Mouse (Mus musculus) megakaryocyte, adult 5-6 weeks (primary cell): ENCODE measurements at regions not wholly inside any gene's neighbourhood (a gene's known extent, or its start where the extent isn't known, plus 50 kb on each side); places are given as distances from the start of the nearest gene placed in this dataset.

Experiments used
- ATAC-seq: 2 replicates; pipeline ENCODE4 v1.8.0; 2016; ENCODE audit warnings: mild to moderate bottlenecking, inconsistent platforms; ENCODE audit not compliant: poor library complexity, severe bottlenecking

DNA sequence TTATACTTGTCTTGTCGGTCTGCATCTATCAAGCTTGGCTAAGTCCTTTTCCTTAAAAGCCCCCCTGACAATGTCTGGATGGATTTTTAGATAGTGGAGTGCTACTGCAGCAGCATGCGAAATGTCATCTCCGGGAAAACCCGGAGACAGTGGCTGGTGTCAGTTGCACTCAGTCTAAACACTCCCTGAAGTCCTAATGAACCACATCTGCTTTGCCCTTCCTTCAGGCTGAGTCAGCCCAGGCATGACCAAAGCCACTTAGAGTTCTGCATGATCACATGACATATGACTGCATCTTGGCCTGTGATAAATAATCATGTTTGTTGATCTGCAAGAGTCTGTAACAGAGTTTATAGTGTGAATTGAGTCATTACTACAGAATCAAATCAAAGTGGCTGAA lies 255.7 kb upstream of the Sall1 start:
- no peak for ATAC-seq

DNA sequence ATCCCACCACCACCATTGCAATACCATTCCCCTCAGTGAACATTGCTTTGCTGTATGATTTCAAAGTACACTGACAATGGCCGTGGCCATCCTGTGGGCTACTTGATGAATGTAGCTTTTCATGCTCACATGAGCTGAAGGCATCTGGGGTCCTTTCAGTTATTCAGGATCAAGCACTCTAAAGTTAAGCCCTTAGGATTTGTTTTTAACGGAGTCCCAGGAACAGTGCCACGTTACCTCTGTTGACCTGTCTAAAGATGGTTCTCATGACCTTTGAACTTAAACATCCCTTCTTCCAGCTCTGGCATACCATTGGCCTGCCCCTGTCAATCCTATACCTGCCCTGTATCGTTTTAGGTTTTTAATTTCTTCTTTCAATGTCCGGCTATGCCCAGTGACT lies 251.7 kb upstream of the Sall1 start:
- ATAC-seq = no peak

DNA sequence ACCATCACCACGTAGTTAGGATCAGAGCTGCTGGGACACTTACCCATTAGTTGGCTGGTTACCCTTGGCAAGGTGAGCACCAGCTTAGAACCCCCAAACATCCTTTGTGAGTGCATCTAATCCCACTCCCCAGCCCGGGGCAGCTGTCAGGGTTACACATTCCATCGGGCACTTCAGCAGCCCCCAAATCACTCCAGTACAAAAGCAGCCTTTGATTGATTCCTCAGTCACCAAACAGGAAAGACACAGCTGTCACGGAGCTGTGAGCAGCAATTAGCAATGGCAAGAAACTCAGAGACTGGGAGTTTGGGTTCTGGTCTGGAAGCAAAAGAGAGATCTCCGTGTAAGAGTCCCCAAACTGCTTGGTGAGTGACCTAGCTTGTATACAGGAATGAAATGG lies 245.1 kb upstream of the Sall1 start:
- no peak for ATAC-seq

DNA sequence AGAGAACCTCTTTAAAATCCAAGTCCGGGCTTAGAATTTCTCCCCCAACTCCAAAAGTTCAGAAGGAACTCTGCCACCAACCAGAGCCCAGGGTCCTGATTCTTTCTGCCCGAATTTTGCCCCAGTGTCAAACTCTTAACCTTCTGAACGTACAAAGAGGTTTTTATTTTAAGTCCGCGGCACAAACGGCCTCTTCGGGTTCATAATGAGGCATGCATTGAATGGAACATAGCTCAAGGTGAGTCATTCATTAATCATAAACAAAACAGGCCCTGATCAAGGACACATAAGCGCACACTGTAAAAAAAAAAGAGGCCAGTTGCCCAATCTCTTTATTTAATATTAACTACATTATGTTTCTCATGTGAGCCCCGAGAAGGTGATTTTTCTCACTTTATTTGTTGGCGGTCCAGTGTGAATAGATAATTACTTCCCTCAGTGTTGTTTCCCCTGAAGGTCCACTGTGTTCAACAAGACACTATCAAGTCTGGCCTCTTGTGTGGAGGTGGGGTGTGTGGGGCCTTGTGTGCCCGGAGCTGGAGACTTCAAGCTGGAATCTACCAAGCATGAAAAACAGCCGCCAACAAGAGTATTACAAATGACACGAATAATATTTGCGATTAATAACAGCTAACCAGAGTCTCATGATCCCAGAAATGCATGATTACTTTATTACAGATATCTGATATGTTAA lies 241.1 kb upstream of the Sall1 start:
- no peak for ATAC-seq

DNA sequence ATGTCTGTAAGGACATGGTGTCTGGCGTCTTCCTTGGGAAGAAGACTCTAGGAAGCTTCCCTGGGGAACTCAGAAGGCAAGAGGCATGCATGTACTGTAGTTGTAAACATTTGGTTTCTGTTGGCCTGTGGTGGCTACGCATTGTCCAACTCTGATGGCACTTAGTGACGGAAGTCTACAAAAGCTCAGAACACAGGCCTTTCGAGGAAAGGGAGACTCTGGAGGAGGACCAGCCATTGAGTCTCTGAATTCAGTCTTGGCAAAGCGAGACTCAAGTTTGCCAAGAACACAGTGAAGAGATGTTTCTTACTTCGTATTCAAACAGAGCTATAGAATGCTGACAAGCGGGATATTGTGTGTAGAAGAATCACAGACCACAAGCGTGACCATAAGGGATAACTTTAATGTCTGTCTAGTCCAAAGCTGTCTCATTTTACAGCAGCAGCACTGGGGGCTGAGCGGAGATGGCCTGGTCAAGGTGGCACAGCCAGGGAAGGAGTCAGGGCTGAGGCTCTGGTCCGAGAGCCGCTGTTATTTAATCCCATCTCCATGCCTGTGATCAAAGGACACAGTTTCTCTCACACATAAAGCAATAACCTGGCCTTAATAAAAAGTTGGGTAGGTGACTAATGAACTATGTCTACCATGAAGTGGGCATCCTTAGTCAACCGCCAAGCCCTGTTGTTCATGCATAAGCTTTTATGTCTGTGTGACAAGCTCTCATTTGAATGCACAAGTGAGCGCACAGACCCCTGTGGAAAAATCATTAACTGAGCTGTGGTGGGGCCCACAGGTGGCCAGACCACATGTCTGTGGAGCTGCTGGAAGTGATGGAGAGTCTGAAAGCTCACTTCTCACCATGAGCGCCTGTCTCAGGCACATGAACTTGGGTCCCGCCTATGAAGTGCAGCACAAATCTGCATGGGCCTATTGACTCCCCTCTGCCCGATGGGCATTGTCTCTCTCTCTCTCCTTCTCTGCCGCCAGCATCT lies 239.4 kb upstream of the Sall1 start:
- ATAC-seq = no peak

DNA sequence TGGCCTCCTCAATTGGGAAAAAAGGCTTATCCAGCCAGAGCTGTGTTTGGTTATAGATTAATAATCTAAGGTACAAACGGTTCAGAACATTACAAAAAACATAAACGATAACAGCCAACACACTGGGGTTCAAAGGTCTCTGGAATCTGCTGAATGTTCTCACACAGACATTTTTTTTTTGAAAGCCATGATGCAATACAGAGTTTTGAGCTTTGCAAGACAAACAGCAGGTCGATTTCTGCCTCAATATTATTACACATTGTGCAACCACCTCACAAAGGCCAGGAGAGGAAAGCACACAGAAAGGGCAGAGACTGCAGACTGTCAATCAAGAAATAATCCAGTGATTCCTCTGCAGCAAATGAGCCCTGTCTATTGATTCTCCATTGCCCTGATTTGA lies 235.9 kb upstream of the Sall1 start:
- ATAC-seq = no peak

DNA sequence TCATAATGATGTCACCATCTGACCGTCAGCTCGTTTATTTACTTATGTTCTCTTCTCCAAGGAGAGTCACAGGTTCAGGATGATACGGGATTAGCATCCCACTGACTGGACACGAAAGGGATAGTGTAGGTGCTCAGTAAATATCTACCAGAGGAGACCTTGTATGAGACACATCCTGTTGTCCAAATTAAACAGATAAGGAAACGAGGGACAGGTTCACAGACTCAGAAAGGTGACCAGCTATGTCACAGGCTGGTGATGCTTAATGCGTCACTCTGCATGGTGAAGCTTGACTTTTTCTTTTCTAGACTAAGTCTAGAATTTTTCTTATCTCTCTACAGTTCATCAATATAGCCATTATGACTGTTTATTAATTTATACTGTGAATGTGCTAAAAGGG lies 235.2 kb upstream of the Sall1 start:
- no peak for ATAC-seq

DNA sequence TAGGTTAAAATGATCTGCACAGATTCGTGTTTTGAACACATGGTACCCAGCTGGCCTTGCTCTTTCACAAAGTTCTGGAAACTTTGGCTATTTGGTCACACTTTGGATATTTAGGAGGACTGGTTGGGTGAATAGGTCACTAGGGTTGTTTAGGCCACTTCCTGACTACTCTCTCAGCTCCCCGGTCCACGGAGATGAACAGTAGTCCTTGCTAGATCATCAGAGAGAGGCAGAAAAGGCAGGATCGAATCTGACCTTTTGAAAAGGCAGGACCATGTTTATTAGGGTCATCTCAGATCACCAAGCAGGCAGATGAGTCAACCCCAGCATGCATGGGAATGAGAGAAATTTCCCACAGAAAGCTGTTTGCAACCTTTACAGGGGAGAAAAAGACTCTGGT lies 229.3 kb upstream of the Sall1 start:
- no peak for ATAC-seq

DNA sequence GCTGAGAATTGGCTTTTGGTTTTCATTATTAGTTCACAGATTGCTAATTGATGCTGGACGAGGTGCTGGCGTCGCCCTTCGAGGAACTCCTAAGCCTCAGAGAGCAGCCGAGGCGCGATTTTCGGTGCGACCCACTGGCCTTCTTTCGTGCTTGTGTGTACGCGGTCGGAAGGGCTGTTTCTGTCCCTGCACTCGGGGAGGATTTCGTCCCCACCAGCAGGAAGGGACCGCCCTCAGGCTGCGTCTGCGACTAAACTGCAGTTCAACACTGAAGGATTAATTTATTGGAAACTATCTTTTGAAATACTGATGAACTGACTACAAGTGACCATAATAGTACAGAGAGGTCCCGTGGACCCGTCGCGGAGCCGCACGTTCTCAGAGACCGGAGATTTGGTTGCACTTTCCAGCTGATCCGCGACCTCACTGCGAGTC lies 228.4 kb upstream of the Sall1 start:
- ATAC-seq = no peak

DNA sequence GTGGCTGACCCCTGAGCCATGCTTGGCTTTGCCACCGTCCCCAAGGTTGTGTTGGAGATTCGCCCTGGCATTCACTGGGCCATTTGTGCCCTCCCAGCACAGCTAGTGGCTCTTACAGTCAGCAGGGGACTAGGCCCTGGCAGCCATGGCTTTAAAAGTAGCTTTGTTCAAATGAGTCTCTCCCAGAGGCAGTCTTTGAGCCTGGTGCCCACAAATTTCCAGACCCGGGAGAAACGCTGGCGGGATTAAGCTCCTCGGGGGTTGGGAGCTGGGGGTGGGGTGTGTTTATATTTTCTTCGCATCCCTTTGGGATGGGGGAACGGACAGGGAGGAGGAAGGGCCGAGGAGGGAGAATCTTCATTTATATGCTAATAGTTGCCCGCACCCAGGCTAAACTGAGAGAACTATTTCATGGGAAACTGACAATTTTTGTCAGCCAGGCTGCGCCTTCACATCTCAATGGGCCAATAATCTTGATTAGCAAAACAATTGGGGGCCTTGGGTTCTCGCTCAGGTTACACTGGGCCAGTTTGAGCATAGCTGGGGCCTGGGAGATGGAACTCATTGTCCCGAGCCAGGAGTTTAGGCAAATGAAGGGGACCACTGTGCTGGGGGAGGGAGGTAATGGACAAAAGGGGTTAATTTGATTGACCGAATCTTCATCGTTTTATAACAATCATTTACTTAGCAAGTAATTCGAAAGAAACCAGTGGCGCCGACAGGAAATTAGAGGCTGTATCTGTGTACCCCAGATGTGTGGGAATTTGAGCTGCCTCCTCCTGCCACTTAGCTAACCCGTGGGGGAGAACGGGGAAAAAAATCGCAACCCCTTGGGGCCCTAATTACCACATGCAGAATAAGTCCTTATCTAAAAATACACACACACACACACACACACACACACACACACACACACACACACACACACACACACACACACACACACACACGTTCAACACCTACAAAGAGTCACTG lies 227.7 kb upstream of the Sall1 start:
- ATAC-seq = no peak

DNA sequence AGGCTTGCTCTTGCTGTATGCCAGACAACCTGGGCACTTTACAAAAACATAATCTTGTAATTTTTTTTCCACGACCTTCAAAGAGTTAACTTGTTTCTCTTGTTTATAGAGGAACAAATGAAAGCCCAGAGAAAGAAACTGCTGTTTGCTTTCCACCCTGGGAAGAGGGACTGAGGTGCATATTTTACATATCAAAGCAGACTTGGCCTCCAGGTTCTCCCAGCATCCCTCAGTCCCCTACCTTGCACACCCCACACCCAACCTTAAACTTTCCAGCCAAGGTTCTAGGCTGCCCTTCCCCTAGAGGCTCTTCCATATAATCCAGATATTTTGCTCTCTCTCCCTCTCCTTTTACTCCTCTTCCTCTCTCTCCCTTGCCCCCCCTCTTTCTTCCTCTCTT lies 226.0 kb upstream of the Sall1 start:
- ATAC-seq = no peak

DNA sequence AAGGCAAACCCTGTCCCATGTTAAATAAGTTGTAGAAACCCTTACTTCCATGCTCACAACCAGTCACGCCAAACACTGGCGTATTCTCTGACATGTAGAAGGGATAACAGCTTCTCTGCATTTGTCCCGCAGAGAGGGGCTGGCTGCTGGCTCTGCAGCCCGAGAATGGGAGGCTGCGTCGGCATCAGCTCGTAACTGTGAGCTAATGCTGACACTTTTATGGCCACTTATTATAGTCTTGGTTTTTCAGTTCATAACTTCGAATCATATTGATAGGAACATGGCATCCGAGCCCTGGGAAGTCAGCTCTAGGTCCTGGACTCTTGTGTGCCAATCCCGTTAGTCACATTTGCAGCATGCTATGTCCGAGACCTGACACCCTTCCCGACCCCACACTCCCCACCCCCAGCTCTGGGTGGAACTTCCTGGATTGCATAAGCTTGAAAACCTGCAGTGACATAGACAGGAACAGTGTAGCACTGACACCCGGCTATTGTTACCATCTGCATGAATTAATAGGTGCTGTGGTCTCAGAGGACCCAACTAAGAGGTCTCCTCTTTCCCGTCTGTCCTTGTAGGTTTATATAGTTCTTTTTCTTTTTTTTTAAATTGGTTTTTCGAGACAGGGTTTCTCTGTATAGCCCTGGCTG lies 217.3 kb upstream of the Sall1 start:
- ATAC-seq = no peak

DNA sequence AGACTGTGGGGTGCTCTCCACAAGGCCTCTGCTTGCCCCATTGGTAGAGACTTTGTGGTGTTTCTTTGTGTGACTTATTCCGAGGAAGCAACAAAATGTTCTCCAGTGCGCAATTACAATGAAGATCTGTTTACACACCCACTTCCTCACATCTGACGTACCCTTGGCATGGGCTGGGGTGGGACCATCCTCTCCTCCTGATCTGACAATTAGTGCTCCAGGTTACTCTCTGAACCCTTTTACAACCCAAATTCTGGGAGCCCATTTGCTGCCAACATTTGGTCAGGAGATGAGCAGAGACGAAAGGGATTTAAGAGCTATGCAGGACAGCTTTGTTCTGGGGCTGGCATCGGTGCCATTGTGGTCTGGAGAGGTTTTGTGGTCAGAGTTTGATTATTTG lies 215.9 kb upstream of the Sall1 start:
- no peak for ATAC-seq

DNA sequence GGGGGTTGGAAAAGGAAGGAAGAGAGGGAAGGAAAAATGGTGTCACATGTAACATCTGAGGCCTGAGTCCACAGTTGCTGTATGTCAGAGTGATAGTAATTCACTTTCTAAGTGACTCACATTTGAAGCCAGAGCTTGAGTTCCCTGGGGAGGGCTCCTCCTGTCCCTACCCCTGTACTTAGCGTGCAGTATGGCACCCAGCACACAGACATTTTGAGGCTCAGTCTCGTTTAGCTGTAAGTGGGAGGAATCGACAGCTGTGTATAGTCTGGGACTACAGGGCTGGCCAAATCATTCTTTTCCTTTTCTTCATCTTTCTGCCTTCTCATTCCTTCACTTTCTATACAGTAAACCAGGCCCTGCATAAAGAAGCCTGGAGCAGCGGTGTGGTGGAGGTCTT lies 202.4 kb upstream of the Sall1 start:
- ATAC-seq = no peak

DNA sequence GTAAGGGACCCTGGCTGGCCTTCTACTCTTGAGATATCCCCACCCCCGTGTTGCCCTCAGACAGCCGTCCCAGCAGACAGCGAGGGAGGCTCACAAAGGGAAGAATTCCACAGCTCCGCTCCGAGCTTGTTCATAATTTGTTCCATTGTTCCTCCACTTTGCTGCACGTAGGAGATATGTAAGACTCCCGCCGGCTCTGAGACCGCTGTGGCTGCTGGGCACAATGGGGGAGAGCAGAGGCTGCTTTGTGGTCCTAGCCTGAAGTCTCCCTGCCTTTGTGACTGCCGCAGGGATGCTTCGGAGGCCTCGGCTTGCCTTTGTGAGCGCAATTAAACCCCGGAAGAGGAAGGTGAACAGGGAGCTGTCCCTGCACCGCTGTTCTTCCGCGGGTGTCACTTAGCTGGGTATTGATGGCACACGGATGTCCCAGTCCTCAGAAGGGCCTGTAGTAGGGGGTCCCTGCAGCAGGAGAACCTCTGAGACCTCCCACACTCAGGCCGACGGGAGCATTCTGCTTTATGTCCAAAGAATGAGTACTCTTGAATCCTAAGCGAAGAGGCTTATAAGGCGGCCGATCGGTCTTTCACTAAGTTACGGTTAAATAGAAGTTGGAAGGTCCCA lies 201.3 kb upstream of the Sall1 start:
- ATAC-seq = no peak

DNA sequence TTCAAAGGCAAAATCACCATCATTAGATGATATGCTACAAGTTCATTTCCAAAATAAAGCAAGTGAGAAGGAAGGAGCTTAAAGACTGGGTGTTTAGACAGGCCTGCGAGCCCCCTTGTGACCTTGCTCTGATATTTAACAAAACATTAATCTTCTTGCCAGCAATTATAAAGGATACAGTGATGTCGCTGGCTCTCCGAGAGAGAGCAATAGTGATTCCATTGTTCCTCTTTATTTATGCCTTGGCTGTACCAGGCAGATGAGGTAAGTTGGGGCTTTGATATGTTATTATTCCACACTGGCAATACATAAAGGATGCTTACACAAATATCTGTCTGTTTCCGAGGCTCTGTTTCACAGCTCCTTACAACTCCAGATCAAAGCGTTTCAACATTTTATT lies 197.7 kb upstream of the Sall1 start:
- ATAC-seq = no peak

DNA sequence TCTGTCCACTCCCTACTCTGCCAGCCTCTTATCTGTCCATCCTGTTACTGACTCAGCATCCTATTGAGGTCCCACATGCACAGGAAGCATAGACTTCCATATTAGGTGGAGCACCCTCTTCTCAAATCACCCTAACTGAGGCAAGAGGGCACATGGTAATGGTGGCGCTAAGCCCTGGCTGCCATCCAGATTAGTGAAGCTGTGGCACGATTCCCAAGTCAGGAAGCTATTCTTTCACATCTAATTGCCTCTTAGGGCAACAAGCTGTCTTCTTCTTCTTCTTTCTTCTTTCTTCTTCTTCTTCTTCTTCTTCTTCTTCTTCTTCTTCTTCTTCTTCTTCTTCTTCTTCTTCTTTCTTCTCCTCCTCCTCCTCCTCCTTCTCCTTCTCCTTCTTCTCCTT lies 195.7 kb upstream of the Sall1 start:
- no peak for ATAC-seq

DNA sequence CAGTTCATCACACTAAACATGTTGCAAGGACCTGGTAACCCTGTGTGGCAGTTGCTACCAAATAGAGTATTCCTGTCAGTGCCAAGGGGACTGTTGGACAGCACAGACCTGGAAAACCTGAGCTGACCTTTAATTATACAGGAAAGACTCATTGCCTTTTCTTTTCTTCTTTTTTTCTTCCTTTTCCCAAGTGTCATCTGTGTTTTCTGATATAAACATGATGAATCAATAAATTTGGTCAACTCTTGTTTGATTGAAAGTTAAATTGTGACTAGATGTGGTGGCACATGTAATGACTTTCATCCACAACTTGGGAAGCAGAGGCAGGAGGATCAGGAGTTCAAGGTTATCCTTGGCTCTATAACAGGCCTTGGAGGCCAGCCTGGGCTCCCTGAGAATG lies 190.1 kb upstream of the Sall1 start:
- no peak for ATAC-seq

DNA sequence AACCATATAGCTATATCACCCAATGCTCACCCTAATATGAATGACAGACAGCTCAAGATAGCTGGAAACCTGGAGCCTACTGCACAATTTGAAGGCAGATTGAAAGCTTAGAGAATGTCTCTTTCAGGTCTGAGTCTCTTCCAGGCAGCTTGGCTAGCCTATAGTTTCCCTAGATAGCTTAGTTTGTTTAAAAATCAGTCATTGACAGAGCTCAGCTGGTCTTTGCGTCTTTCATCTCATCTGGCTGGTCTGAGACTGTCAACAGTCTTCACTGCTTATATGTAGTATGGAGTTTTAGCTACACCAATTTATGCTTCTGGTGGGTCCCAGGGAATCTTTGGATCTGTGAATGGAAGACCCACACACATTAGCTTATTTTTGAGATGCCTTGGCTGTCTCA lies 188.4 kb upstream of the Sall1 start:
- no peak for ATAC-seq

DNA sequence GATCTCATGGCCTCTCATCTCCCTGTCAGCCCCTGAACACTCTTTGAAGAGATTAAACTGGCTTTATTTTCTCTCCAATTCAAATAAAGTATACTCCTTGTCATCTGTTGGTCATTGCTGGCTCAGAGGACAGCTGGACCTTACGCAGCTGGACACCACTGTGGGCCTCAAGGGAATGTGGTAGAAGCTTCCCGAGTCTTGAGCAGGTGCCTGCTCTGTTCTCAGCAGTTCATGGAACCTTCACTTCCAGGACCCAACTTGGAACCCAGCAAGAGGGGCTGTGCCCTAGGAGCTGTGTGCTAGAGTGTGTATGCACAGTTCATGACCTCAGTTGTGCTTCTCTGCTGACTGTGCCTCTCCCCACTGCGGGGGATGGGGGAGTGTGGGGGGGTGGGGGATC lies 185.2 kb upstream of the Sall1 start:
- ATAC-seq = no peak
